Mouse (Mus musculus): ENCODE measurements around the gene Agbl1. TPM values are rescaled to one million over a fixed set of nuclear protein-coding genes. Genes with fewer than 3 reads are reported as not detected.
"Not testable (repeated sequence)": the region's sequence is repeated elsewhere in the genome, so short reads cannot be mapped to it uniquely, and the experiment has no call there.

Agbl1 gene
- polyA plus RNA-seq, 1 experiment from 2014 or later, result not detected

DNA sequence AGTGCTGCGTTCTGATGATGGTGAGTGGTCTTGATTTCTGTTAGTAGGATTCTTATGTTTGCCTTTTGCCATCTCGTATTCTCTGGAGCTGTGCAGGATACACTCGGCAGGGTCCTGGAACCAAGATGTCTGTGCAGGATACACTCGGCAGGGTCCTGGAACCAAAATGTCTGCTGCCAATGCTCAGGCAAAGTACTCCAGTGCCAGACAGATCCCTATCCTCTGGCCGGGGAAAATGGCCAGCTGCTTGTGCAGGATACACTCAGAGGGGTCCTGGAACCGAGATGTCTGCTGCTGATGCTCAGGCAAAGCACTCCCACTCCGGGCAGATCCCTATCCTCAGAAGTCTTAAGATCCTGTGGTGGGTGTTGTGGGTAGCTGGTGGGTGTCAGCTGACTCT is 502.5 kb downstream of the Agbl1 start:
- 95% methylated on average over 7 of the region's 7 CpGs for WGBS
- H3K4me3 ChIP-seq, result not testable (repeated sequence)

DNA sequence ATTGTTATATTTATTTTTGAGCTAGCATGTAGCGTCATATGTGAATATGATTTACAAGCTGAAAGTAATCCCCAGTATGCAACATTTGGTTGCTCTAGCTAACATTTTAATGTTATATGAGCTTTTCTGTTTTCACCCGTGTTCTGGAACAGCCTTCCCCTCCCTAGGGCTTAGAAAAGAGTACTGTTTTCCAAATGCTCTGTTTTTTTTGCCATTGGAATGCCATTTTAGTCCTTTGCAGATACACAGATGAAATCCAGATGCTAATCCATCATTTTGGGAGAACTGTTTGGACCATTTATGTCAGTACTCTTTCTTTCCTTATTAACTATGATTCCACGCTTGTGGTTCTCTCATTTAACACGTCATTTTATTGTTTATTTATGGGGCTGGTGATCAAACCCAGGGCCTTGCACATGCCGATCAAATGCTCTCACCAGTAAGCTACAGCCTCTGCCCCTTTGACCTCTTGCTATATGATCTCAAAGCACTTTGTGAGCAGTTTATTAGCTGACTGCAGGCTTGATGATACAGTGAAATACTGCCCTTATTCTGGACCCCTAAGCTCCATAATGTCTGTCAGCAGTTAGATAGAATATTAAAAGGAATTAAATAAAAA is 547.7 kb downstream of the Agbl1 start:
- Histone ChIP-seq H3K4me1 (peaks cover 14% of the 10 kb centered on the region), H3K27me3 (ENCODE audit: low read depth, poor library complexity, severe bottlenecking) (peaks cover 59% of the 10 kb centered on the region), H3K36me3 (no peaks in the 10 kb centered on the region), H3K4me3 (no peak overlapping the region), H3K27ac (no peak overlapping the region), H3K9me3 (replicated peaks) (no peaks in the 10 kb centered on the region)
- 16% methylated on average over 5 of the region's 5 CpGs for WGBS
- peak; percentile 41 for DNase-seq (ENCODE audit: low spot score)

More for the DNA sequence above, 502.5 kb downstream of the Agbl1 start:
- not testable (repeated sequence) for H3K27ac ChIP-seq; H3K4me1 ChIP-seq; H3K9me3 ChIP-seq (replicated peaks); H3K27me3 ChIP-seq (ENCODE audit: low read depth, poor library complexity, severe bottlenecking); DNase-seq (ENCODE audit: low spot score); H3K36me3 ChIP-seq

DNA sequence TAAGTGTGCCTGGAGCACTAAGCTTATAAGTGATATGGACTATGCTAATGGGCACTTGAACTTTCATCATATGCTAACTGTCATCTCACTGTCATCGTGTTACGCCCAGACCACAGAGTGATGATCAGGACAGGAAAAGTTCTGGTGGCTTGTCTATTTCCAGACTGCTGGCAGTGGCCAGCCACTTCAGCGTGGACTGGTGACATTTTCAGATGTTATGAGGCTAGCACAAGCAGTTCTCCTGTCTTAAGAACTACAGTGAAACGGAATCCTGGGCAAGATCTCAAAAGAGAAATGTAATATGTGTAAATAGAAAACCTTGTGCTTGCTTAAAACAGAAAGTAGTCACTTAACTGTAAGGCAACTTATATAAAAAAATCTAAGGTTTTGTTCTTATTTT is 550.8 kb downstream of the Agbl1 start:
- DNase-seq (ENCODE audit: low spot score), result no peak
- no peaks in the 10 kb centered on the region for H3K9me3 ChIP-seq (replicated peaks)
- H3K27ac ChIP-seq, result no peak overlapping the region
- no peak overlapping the region for H3K4me3 ChIP-seq
- H3K27me3 ChIP-seq (ENCODE audit: low read depth, poor library complexity, severe bottlenecking), result peaks cover 74% of the 10 kb centered on the region
- peaks cover 14% of the 10 kb centered on the region for H3K4me1 ChIP-seq
- whole genome bisulfite sequencing, result 86% methylated on average over 4 of the region's 4 CpGs
- no peaks in the 10 kb centered on the region for H3K36me3 ChIP-seq

DNA sequence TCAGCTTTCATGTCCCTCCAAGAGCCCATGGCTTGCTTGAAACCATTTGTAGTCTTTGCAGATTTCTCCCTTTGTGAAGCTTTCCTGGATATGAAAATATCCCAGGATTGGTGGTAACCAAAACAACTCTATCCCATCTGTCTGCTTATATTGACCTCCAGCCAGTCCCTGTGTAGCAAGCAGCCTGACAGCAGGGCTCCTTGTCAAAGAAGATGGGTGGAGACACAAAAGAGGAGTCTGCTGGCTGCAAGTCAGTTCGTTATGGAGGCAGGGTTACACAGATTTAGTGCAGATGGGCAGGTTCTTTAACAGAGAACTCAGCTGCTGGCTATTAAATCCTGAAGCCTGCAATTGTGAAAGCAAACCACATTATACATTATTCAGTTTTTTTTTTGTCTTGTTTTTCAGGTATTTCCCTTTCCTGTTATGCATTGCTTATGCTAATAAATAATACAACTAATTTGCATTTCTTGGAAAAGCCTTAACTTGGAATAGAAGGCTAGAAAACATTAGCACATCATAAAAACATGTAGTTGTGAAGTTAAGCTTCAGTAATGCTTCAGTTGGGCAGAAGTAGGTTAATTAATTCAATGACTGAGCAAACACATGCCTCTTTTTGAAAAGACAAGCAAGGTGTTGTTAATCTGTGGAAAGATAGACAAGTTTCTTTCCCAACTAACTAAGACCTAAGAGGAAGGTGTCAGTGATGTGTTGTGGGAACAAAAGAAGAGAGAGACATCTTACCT is 559.0 kb downstream of the Agbl1 start:
- no peak overlapping the region for H3K27ac ChIP-seq
- H3K4me3 ChIP-seq, result no peak overlapping the region
- H3K4me1 ChIP-seq, result no peaks in the 10 kb centered on the region
- no peaks in the 10 kb centered on the region for H3K36me3 ChIP-seq
- H3K27me3 ChIP-seq (ENCODE audit: low read depth, poor library complexity, severe bottlenecking), result peaks cover 38% of the 10 kb centered on the region; the same call in 1 of the 2 replicates
- DNase-seq (ENCODE audit: low spot score), result no peak
- no peaks in the 10 kb centered on the region for H3K9me3 ChIP-seq (replicated peaks)
- 7% methylated on average over 1 of the region's 1 CpGs for WGBS

DNA sequence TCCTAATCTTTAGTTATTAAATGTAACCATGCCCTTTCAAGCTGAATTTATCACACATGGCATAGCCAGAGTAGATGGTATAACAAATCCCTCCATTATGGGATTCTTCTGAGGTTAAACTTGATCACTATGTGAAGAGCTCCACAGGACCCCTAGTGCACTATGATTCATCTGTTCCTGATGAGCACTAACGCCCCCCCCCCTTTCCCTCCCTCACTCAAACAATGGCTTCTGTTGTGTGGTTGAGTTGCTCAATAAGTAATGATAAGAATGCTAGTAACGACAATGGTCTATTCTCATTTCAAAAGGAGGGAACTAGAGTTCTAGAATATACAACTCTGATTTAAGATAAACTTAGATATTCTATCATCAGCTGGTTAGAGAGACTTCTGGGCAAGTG is 560.4 kb downstream of the Agbl1 start:
- Histone ChIP-seq H3K4me3 (no peak overlapping the region), H3K27me3 (ENCODE audit: low read depth, poor library complexity, severe bottlenecking) (peaks cover 25% of the 10 kb centered on the region; the same call in 1 of the 2 replicates), H3K27ac (no peak overlapping the region), H3K4me1 (no peaks in the 10 kb centered on the region), H3K9me3 (replicated peaks) (no peaks in the 10 kb centered on the region), H3K36me3 (no peaks in the 10 kb centered on the region)
- WGBS, result 88% methylated on average over 2 of the region's 2 CpGs
- DNase-seq (ENCODE audit: low spot score), result no peak

DNA sequence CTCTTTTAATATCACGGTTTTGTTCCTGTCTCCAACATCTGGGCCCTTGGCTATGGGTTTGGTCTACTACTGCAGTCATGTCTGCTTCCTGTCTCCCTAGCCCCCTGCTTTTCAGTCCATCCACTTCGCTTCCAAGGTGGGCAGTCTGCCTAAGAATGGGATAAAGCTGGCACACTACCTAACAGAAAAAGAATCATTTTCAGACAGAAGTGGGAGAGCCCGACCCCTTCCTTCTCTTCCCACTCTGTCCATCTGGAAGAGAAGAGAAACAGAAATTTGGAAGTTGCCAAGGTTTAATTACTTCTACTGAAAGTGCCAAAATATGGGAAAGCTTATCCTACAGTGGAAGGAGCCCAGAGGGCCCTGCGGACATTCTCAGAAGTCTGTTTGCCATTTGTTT is 561.6 kb downstream of the Agbl1 start:
- peaks cover 17% of the 10 kb centered on the region; the same call in 1 of the 2 replicates for H3K27me3 ChIP-seq (ENCODE audit: low read depth, poor library complexity, severe bottlenecking)
- H3K9me3 ChIP-seq (replicated peaks), result no peaks in the 10 kb centered on the region
- H3K4me1 ChIP-seq, result no peaks in the 10 kb centered on the region
- no peak overlapping the region for H3K4me3 ChIP-seq
- 90% methylated on average over 4 of the region's 4 CpGs for WGBS
- H3K27ac ChIP-seq, result no peak overlapping the region
- no peaks in the 10 kb centered on the region for H3K36me3 ChIP-seq
- DNase-seq (ENCODE audit: low spot score), result no peak

DNA sequence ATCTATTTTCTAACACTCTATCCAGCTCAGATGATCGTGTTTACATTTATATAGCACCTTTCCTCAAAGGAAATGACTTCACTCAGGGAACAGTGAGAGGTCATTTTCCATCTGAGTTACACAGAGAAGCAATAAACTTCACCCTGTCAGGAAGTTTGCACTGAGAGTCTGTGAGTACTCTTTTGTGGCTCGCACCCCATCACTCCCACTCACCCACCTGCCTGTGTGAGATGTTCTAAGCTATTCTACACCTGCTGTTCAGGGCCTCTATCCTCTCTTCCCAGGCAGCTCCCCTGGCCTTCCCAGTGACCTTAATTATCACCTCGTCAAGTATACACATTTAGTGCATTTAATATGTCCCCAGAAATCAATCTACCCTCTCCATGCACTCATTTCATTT is 580.3 kb downstream of the Agbl1 start:
- no peaks in the 10 kb centered on the region for H3K36me3 ChIP-seq
- no peaks in the 10 kb centered on the region for H3K27me3 ChIP-seq (ENCODE audit: low read depth, poor library complexity, severe bottlenecking)
- 32% methylated on average over 3 of the region's 3 CpGs for WGBS
- no peaks in the 10 kb centered on the region for H3K4me1 ChIP-seq
- no peak overlapping the region for H3K4me3 ChIP-seq
- no peak overlapping the region for H3K27ac ChIP-seq
- no peaks in the 10 kb centered on the region for H3K9me3 ChIP-seq (replicated peaks)
- no peak for DNase-seq (ENCODE audit: low spot score)

DNA sequence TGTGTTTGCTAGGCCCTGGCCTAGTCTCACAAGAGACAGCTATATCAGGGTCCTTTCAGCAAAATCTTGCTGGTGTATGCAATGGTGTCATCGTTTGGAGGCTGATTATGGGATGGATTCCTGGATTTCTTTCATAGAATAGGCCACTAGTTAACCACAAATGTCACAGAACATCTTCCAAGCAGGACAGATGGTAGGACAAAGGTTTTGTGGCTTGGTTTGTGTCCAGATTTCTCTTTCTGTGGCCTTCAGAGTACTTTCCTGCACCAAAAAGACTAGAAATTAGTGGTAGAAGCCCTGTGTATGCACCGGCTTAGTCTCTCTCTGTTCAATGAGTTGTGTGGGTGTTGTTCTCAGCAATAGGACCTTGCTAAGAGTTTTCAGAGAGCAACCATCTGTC is 590.9 kb downstream of the Agbl1 start:
- Histone ChIP-seq H3K27ac (no peak overlapping the region), H3K4me3 (no peak overlapping the region), H3K9me3 (replicated peaks) (no peaks in the 10 kb centered on the region), H3K36me3 (no peaks in the 10 kb centered on the region), H3K4me1 (no peaks in the 10 kb centered on the region), H3K27me3 (ENCODE audit: low read depth, poor library complexity, severe bottlenecking) (no peaks in the 10 kb centered on the region)
- DNase-seq (ENCODE audit: low spot score), result no peak
- 82% methylated on average over 2 of the region's 2 CpGs for WGBS

DNA sequence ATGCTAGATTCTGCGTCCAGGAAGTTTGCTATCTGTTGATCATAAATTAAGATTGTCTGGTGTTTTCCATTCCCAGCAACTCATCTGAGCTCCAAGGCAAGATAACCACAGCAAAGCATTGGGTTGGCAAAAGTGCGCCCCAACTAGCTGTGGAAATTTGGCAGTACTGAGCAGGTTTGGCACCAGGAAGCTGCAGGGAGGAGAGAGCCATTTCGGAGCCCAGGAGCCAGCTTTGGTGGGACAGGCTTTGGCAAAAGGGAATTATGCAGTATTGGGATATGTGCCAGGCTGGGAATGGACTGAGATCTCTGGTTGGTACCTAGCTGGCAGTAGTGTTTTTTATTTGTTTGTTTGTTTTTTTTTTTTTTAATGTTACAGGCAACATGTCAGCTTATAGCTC is 612.5 kb downstream of the Agbl1 start:
- H3K27me3 ChIP-seq (ENCODE audit: low read depth, poor library complexity, severe bottlenecking), result no peaks in the 10 kb centered on the region
- H3K36me3 ChIP-seq, result no peaks in the 10 kb centered on the region
- no peak for DNase-seq (ENCODE audit: low spot score)
- 90% methylated on average over 3 of the region's 3 CpGs for WGBS
- H3K27ac ChIP-seq, result no peak overlapping the region
- no peak overlapping the region for H3K4me3 ChIP-seq
- no peaks in the 10 kb centered on the region for H3K9me3 ChIP-seq (replicated peaks)
- H3K4me1 ChIP-seq, result no peaks in the 10 kb centered on the region

DNA sequence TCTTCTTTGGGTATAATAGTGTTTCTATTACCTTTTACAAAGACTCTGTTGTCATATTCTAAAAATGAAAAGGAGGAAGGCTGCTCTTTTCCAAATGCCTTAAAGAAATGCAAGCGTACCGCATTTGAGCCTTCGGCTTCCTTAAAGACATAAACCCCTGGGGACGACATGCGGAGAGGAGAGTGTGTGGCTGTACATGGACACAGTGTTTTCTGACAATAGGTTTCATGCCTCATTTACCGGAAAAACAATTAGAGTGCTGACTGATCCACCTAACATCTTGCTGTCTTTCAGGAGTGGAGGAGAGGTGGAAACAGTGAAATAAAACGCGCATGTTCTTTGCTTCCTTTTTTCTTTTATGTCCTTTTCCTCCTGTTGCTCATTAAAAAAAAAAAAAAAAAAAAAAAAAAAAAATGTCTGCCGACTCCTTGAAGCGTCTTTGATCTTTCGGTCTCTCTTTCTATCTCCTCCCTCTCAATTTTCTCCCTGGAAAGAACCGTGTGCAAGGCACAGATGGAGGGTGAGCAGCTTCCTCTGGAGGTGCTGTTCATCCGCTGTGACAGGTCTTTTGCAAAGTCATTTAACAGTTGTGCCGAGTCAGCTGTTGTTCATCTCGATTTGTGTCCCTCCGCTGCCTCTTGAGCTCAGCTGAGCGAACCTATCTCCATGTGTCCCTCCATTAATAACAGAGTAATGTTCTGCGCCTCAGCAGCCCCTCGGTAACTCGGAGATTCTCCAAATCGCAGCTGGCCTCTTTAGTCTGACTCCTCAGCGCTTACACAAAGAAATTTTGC is 659.9 kb downstream of the Agbl1 start:
- 60% methylated on average over 22 of the region's 22 CpGs for WGBS
- H3K4me3 ChIP-seq, result no peak overlapping the region
- no peaks in the 10 kb centered on the region for H3K36me3 ChIP-seq
- H3K9me3 ChIP-seq (replicated peaks), result no peaks in the 10 kb centered on the region
- H3K27me3 ChIP-seq (ENCODE audit: low read depth, poor library complexity, severe bottlenecking), result no peaks in the 10 kb centered on the region
- no peaks in the 10 kb centered on the region for H3K4me1 ChIP-seq
- H3K27ac ChIP-seq, result no peak overlapping the region
- DNase-seq (ENCODE audit: low spot score), result no peak

DNA sequence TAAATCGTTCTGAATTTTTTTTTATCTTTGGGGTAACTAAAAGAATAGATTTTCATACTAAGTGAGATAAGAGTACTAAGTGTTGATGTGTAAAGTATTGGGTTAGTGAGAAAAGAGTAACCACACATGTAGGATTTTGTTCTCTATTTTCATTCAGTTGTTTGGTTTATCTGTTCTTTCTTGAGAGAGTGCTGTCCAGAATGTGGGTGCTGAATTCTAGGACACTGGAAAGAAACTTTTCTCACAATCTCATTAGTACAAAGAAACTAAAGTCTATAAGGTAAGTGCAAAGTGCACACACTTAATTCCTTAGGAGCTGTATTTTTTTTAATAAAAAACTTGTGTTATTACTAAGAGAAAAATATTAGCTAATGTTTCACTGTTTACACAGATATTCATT is 674.4 kb downstream of the Agbl1 start:
- Histone ChIP-seq H3K4me1 (no peaks in the 10 kb centered on the region), H3K27ac (no peak overlapping the region), H3K4me3 (no peak overlapping the region), H3K36me3 (no peaks in the 10 kb centered on the region), H3K9me3 (replicated peaks) (no peaks in the 10 kb centered on the region), H3K27me3 (ENCODE audit: low read depth, poor library complexity, severe bottlenecking) (no peaks in the 10 kb centered on the region)
- DNase-seq (ENCODE audit: low spot score), result no peak
- 95% methylated on average over 1 of the region's 1 CpGs for WGBS

DNA sequence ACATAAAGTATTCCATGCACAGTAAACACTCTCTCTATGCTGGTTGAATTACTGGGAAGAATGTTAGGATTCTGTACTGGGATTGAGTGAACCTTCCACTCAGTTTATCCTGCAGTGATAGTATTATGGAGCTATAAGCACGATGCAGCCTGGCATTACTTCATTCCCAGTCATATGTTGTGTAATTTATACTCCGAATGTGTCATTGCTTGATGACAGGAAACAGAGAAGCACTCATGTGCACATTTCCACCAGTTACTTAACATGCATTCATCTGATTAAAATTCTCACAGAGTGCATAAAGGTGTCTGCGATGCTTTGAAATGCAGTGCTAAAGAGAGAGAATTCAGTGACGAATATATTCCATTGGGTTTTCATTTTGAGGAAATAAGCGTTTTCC is 682.0 kb downstream of the Agbl1 start:
- no peak overlapping the region for H3K4me3 ChIP-seq
- DNase-seq (ENCODE audit: low spot score), result no peak
- H3K9me3 ChIP-seq (replicated peaks), result no peaks in the 10 kb centered on the region
- H3K4me1 ChIP-seq, result no peaks in the 10 kb centered on the region
- H3K27ac ChIP-seq, result no peak overlapping the region
- H3K36me3 ChIP-seq, result no peaks in the 10 kb centered on the region
- WGBS, result 88% methylated on average over 5 of the region's 5 CpGs
- H3K27me3 ChIP-seq (ENCODE audit: low read depth, poor library complexity, severe bottlenecking), result no peaks in the 10 kb centered on the region

DNA sequence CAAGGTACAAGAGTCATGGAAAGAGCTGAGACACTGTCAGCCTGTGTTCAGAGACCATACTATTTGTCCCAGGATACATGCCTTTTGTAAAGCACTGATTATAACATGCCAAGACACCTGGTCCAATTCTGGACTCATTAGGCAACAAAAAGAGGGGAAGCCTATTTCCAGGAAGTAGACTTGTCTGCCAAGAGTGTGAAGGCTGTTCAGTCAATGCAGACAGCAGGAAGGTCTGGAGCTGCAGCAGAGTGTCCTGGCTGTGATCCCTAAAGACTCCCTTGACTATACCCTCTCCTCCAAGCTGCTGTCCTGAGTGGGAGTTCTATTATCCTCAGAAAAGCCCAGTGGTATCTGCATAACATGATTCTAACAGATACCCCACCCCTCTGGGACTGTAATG is 689.2 kb downstream of the Agbl1 start:
- no peak for DNase-seq (ENCODE audit: low spot score)
- H3K27ac ChIP-seq, result no peak overlapping the region

More for the DNA sequence above, 689.2 kb downstream of the Agbl1 start:
- H3K36me3 ChIP-seq, result no peaks in the 10 kb centered on the region
- H3K27me3 ChIP-seq (ENCODE audit: low read depth, poor library complexity, severe bottlenecking), result no peaks in the 10 kb centered on the region
- H3K9me3 ChIP-seq (replicated peaks), result no peaks in the 10 kb centered on the region
- H3K4me1 ChIP-seq, result no peaks in the 10 kb centered on the region
- no peak overlapping the region for H3K4me3 ChIP-seq

Data from limb, embryonic 10.5 days (tissue).